9 mouse cellular contexts compared by ENCODE assay signal in the genomic region with DNA sequence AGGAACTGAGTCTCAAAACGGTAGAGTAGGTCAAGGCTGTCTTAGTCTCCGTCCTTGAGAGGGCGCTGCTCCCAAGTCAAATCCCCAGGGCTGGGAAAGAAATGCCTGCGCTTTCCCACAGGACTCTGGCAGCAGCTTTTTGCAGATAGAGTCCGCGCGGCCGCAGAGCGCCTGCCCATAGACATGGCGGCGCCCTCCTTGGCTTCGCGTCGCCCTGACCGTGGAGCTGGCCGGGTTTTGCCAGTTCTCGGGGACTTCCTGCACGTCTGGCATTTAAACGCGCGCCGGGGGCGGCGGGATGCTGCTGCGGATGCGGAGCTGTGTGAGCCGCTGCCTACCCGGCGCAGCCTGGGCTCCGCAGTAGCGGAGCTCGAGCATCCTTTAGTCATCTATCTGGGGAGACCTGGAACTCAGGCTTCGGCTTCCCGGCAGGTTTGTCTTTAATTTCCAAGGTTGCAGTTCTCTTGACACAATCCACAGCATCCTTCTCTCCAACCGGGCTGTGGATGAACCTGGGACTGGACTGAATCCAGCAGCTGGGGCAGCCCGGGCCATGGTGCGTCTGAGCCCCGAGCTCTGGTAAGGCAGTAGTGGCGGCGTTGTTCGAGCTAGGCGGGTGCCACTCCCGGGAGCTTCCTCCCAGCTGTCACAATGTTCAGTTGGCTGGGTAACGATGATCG. TPM values are rescaled to one million over a fixed set of nuclear protein-coding genes. Genes with fewer than 3 reads are reported as not detected.
DNase-seq lines count a peak whose midpoint lies in the region; ATAC-seq and TF ChIP-seq lines count a peak whose summit lies in the region.
"Had no signal": no experiment of that assay in that cellular context is flagged by ENCODE, and none has a peak within 500 bp of the region (broad histone marks: within the 10 kb centered on the region; RNA-seq: fewer than 3 reads in every experiment).

No protein-coding gene starts in this region.

- peak; percentile 19; the same call in 1 of the 2 replicates for TF ChIP-seq CTCF in E14TG2a.4 (conservative IDR thresholded peaks at IDR 0.05; ENCODE audit: low read length)
- peak; percentile 56 for TF ChIP-seq CTCF in liver, postnatal 0 days (IDR thresholded peaks at IDR 0.05; ENCODE audit: low read depth)

- no peaks in the 10 kb centered on the region for H3K9me3 ChIP-seq in E14TG2a.4 (ENCODE audit: low read length)
- no peaks in the 10 kb centered on the region for H3K9me3 ChIP-seq in forebrain, embryonic 15.5 days
- no peaks in the 10 kb centered on the region for H3K9me3 ChIP-seq in liver, postnatal 0 days (ENCODE audit: low read length)
- H3K9me3 ChIP-seq in neural tube, embryonic 15.5 days (replicated peaks) = no peaks in the 10 kb centered on the region

- H3K9ac ChIP-seq in forebrain, embryonic 15.5 days (replicated peaks) = peak overlapping the region; percentile 73
- peak overlapping the region; percentile 54 for H3K9ac ChIP-seq in liver, postnatal 0 days (replicated peaks)
- peak overlapping the region; percentile 75 for H3K9ac ChIP-seq in neural tube, embryonic 15.5 days (replicated peaks)

- DNase-seq in c-Kit-positive CD71-positive TER-119-positive erythroid progenitor cells, embryonic 14.5 days (ENCODE audit: low spot score) = peak; percentile 37
- DNase-seq in heart, postnatal 25 days (ENCODE audit: low spot score) = peak; percentile 82
- peak; percentile 96 for DNase-seq in layer of hippocampus, adult 11-12 months (ENCODE audit: low spot score)
- DNase-seq in liver, postnatal 0 days = peak; percentile 73
- peak; percentile 87 for DNase-seq in testis, postnatal 10 days (ENCODE audit: low spot score)

- no peak for TF ChIP-seq EP300 in liver, postnatal 0 days (IDR thresholded peaks at IDR 0.05; ENCODE audit: low read depth)

- peak overlapping the region; percentile 81 for H3K27ac ChIP-seq in forebrain, embryonic 15.5 days (replicated peaks)
- H3K27ac ChIP-seq in liver, postnatal 0 days (ENCODE audit: low read depth) = 0 out of 2 replicates have a peak overlapping the region, but pooled peaks have one; percentile 44
- peak overlapping the region; percentile 91 for H3K27ac ChIP-seq in neural tube, embryonic 15.5 days (replicated peaks)
- H3K27ac ChIP-seq: macrophage had no signal

- peak overlapping the region; percentile 81 for H3K4me3 ChIP-seq in E14TG2a.4 (replicated peaks; ENCODE audit: low read length)
- H3K4me3 ChIP-seq in forebrain, embryonic 15.5 days = peak overlapping the region; percentile 64
- peak overlapping the region; percentile 48 for H3K4me3 ChIP-seq in liver, postnatal 0 days (ENCODE audit: low read depth, low read length)
- H3K4me3 ChIP-seq in neural tube, embryonic 15.5 days (replicated peaks) = peak overlapping the region; percentile 71

- intact Hi-C loops in heart, postnatal 25 days (cut with DNase I) = loop anchor here (1.0 kb wide), 1 partner anchor 78 kb away; no protein-coding TSS in a partner anchor

- ATAC-seq in forebrain, embryonic 15.5 days (replicated peaks) = peak; percentile 98
- ATAC-seq in liver, postnatal 0 days = peak; percentile 77
- ATAC-seq in neural tube, embryonic 15.5 days (ENCODE audit: low FRiP score) = peak; percentile 97

- WGBS in forebrain, embryonic 15.5 days = under 1% methylated on average over 45 of the region's 45 CpGs
- 1% methylated on average over 45 of the region's 45 CpGs for WGBS in liver, postnatal 0 days (ENCODE audit: insufficient replicate concordance)
- under 1% methylated on average over 45 of the region's 45 CpGs for WGBS in neural tube, embryonic 15.5 days

- peak overlapping the region; percentile 85 for H3K4me2 ChIP-seq in forebrain, embryonic 15.5 days (replicated peaks)
- peak overlapping the region; percentile 61 for H3K4me2 ChIP-seq in liver, postnatal 0 days (ENCODE audit: low read depth, low read length)
- H3K4me2 ChIP-seq in neural tube, embryonic 15.5 days = peak overlapping the region; percentile 65

- H3K36me3 ChIP-seq in E14TG2a.4 (ENCODE audit: insufficient read depth, low read length) = no peaks in the 10 kb centered on the region
- H3K36me3 ChIP-seq in forebrain, embryonic 15.5 days = no peaks in the 10 kb centered on the region
- no peaks in the 10 kb centered on the region for H3K36me3 ChIP-seq in liver, postnatal 0 days (replicated peaks; ENCODE audit: insufficient read depth, low read length)
- H3K36me3 ChIP-seq in neural tube, embryonic 15.5 days = no peaks in the 10 kb centered on the region

- H3K27me3 ChIP-seq in E14TG2a.4 (ENCODE audit: insufficient read depth, low read length) = peaks cover 26% of the 10 kb centered on the region
- H3K27me3 ChIP-seq in forebrain, embryonic 15.5 days = no peaks in the 10 kb centered on the region
- H3K27me3 ChIP-seq in liver, postnatal 0 days (ENCODE audit: insufficient read depth, low read length) = peaks cover 16% of the 10 kb centered on the region
- H3K27me3 ChIP-seq in neural tube, embryonic 15.5 days (replicated peaks) = no peaks in the 10 kb centered on the region

- peaks cover 8% of the 10 kb centered on the region for H3K4me1 ChIP-seq in E14TG2a.4 (replicated peaks; ENCODE audit: low read depth, low read length)
- H3K4me1 ChIP-seq in forebrain, embryonic 15.5 days = peaks cover 16% of the 10 kb centered on the region
- peaks cover 3% of the 10 kb centered on the region; the same call in 1 of the 2 replicates for H3K4me1 ChIP-seq in liver, postnatal 0 days (ENCODE audit: insufficient read depth)
- peaks cover 36% of the 10 kb centered on the region for H3K4me1 ChIP-seq in neural tube, embryonic 15.5 days

RNA-seq across cellular contexts. Expression of a gene that starts 0.8 kb away (rescaled TPM):
- 11.3 and 11.5 TPM in 2 replicates for polyA plus RNA-seq in forebrain, embryonic 15.5 days (2015; fragmentation: Nextera tagmentation; extraction: Ambion mirVana)
- 1 to 10 TPM; 2.6 to 3.3 TPM for total RNA-seq in heart, postnatal 25 days (2021)
- 22.5 and 23.7 TPM in 2 replicates for polyA plus RNA-seq in liver, postnatal 0 days (2015; fragmentation: Nextera tagmentation; extraction: Ambion mirVana)
- 24.4 and 24.5 TPM in 2 replicates for polyA plus RNA-seq in neural tube, embryonic 15.5 days (2015; fragmentation: Nextera tagmentation; extraction: Ambion mirVana)

Comparison
In these comparisons a context has a peak if more than half of its experiments do, and no peak if none do; other contexts are left out.
1. Peak in every context shown above with its lines: DNase-seq, ATAC-seq, H3K4me3 ChIP-seq and H3K27ac ChIP-seq.
2. DNase-seq: peak in every context shown above with its lines; median percentile 96 in layer of hippocampus, adult 11-12 months; 87 in testis, postnatal 10 days; 82 in heart, postnatal 25 days; 73 in liver, postnatal 0 days; 37 in c-Kit-positive CD71-positive TER-119-positive erythroid progenitor cells, embryonic 14.5 days.